Mouse (Mus musculus) forebrain, embryonic 10.5 days (tissue): ENCODE results near the gene Mia3. TPM values are rescaled to one million over a fixed set of nuclear protein-coding genes. Genes with fewer than 3 reads are reported as not detected.
"Not testable (repeated sequence)": the region's sequence is repeated elsewhere in the genome, so short reads cannot be mapped to it uniquely, and the experiment has no call there.

Experiments used
- DNase-seq: peaks from one replicate; pipeline ENCODE4 v3.0.0-alpha.2; 2017; ENCODE audit warnings: low spot score; ENCODE audit errors: extremely low spot score
- H3K27ac ChIP-seq: fragments of 300-500 bp; sonication (generic); 2 replicates; pipeline ENCODE4 v1.5.1; 2016; ENCODE audit warnings: mild to moderate bottlenecking
- H3K27me3 ChIP-seq: fragments of 300-500 bp; sonication (generic); 2 replicates; pipeline ENCODE4 v1.6.1; 2016; ENCODE audit warnings: mild to moderate bottlenecking; ENCODE audit not compliant: poor library complexity, severe bottlenecking
- H3K36me3 ChIP-seq: fragments of 300-500 bp; sonication (generic); replicated peaks from 2 replicates; pipeline ENCODE4 v1.6.1; 2016; ENCODE audit warnings: mild to moderate bottlenecking, moderate library complexity
- H3K4me1 ChIP-seq: fragments of 300-500 bp; sonication (generic); 2 replicates; pipeline ENCODE4 v1.6.1; 2016
- H3K4me3 ChIP-seq: fragments of 300-500 bp; sonication (generic); 2 replicates; pipeline ENCODE4 v1.5.1; 2016; ENCODE audit warnings: mild to moderate bottlenecking, moderate library complexity
- H3K9me3 ChIP-seq: fragments of 300-500 bp; sonication (generic); 2 replicates; pipeline ENCODE4 v1.6.1; 2016; ENCODE audit warnings: mild to moderate bottlenecking, moderate library complexity
- WGBS: fragments of 180-500 bp; shearing (Covaris S2); methylation state at CpG from one replicate; pipeline ENCODE4 v1.1.7; 2016; 5-methylcytosine and 5-hydroxymethylcytosine counted together
- polyA plus RNA-seq: library from polyadenylated mRNA; unstranded; fragments of >200 nt; fragmentation: Nextera tagmentation; extraction: Ambion mirVana; gene quantifications from 2 replicates; pipeline ENCODE4 v1.2.1, GENCODE M21; 2016

Gene Mia3
- polyA plus RNA-seq, 1 experiment from 2014 or later = 97.9 TPM

DNA sequence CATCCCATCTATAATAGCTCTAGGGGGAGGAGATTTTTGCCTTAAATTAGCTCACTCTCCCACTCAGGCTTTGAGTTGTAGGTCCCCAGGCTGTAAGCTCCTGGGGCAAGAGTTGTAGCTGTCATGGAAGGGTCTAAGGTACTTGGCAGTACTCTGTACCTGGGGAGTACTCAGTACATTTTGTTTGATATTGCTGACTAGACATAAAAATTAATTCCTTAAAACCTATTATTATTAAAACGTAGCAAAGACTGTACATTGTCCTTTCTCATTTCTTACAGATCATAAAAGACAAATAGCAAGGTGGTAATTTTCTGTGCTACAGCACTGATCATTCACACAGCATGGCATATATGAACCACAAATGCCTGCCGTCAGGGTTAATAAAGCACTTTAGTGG is 45.4 kb downstream of the Mia3 start:
- 92% methylated on average over 2 of the region's 2 CpGs for WGBS
- H3K9me3 ChIP-seq = 0 out of 2 replicates have a peak, but pooled peaks cover 4% of the 10 kb centered on the region
- DNase-seq = no peak
- no peak overlapping the region for H3K27ac ChIP-seq
- H3K27me3 ChIP-seq = no peaks in the 10 kb centered on the region
- H3K4me3 ChIP-seq = no peak overlapping the region
- H3K4me1 ChIP-seq = no peaks in the 10 kb centered on the region
- peaks cover 97% of the 10 kb centered on the region for H3K36me3 ChIP-seq

DNA sequence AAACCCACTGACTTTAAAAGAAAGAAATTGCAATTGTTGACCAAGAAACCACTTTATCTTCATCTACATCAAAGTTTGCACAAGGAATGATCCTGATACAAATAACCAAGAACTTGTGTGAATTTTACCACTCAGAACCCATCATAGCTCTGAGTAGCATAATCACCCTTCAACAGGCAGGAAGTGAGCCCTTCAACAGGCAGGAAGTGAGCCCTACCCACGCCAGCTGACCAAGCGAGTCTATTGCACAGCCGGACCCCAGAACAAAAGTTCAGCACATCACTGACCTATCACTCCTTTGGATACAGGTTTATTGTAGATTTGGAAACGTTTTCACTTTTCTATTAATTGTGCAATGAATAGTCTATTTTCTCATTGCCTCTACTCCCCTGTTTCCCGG is 46.9 kb downstream of the Mia3 start:
- WGBS = 93% methylated on average over 5 of the region's 5 CpGs
- H3K9me3 ChIP-seq, DNase-seq, H3K27me3 ChIP-seq, H3K27ac ChIP-seq, H3K4me3 ChIP-seq, H3K4me1 ChIP-seq: not testable (repeated sequence)
- H3K36me3 ChIP-seq = peaks cover 94% of the 10 kb centered on the region

DNA sequence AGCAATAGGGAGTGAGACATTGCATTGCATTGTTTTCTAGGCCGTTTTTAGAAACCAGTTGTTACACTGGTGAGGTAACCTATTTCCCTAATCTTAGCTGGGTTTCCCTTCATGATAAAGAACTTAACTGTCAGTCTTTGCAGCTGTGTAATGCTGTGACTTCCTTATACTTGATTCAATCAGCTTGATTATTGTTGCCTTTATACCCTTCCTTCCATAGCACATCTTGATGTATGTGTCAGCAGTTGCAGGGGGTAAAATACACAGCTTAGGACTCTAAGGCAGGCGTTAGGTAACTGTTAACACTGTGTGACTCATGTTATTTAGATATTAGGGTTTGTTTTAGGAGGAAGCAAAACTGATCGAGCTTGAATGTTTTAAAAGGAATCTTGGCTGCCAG is 48.6 kb downstream of the Mia3 start:
- no peak for DNase-seq
- Histone ChIP-seq H3K27me3 (no peaks in the 10 kb centered on the region), H3K9me3 (0 out of 2 replicates have a peak, but pooled peaks cover 4% of the 10 kb centered on the region), H3K36me3 (peaks cover 94% of the 10 kb centered on the region), H3K4me3 (no peak overlapping the region), H3K4me1 (no peaks in the 10 kb centered on the region), H3K27ac (no peak overlapping the region)
- 90% methylated on average over 3 of the region's 3 CpGs for WGBS

DNA sequence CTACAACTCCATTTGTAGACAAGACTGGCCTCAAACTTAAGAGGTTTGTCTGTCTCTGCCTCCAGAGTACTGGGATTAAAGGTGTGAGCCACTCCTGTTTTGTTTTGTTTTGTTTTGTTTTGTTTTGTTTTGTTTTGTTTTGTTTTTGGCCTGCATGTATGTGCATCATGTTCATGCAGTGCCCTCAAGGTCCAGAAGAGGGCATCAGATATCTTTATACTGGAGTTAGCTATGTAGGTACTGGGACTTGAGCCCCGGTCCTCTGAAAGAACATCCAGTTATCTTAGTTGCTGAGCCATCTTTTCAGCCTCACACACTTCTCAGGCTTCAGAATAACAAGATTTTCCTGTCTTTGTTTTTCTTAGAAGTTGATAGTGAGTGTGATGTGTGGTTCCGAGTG is 53.6 kb downstream of the Mia3 start:
- Histone ChIP-seq H3K4me3 (no peak overlapping the region), H3K4me1 (no peaks in the 10 kb centered on the region), H3K27me3 (no peaks in the 10 kb centered on the region), H3K36me3 (peaks cover 84% of the 10 kb centered on the region), H3K27ac (no peak overlapping the region), H3K9me3 (no peaks in the 10 kb centered on the region)
- 91% methylated on average over 2 of the region's 2 CpGs for whole genome bisulfite sequencing
- no peak for DNase-seq

DNA sequence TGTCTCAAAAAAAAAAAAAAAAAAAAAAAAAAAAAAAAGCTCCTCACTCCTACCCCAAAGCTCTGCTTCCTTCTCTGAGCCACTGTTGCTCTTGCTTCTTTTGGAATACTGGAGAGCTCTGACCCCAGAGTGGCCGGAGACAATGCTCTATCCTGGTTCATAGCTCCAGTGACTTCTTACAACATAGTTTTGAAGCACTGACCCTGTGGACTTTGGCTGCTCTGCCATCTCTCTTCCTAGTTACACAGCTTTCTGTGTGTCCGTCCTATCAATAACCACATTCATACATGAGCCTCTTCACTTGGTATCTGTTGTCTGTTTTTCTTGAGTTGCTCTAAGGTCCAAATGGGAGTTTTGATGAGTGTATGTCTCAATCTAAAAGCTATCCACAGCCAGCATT is 57.3 kb downstream of the Mia3 start:
- no peak for DNase-seq
- H3K27ac ChIP-seq = no peak overlapping the region
- H3K9me3 ChIP-seq = no peaks in the 10 kb centered on the region
- no peaks in the 10 kb centered on the region for H3K27me3 ChIP-seq
- peaks cover 82% of the 10 kb centered on the region for H3K36me3 ChIP-seq
- H3K4me3 ChIP-seq = no peak overlapping the region
- H3K4me1 ChIP-seq = no peaks in the 10 kb centered on the region
- 91% methylated on average over 2 of the region's 2 CpGs for WGBS

DNA sequence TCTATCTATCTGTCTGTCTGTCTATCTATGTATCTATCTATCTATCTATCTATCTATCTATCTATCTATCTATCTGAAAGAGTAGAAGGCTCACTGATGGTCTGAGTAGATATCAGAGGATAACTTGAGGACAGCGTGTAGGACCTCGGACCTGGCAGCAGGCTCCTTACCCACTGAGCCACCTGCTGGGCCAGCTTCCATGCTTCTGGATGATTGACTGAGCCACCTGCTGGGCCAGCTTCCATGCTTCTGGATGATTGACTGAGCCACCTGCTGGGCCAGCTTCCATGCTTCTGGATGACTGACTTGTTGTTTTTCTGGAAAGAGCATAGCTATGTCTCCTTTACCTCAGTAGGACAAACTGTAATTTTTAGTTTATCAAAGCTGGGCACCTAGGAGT is 59.8 kb downstream of the Mia3 start:
- WGBS = 79% methylated on average over 2 of the region's 2 CpGs
- not testable (repeated sequence) for H3K4me3 ChIP-seq
- H3K36me3 ChIP-seq = peaks cover 57% of the 10 kb centered on the region

DNA sequence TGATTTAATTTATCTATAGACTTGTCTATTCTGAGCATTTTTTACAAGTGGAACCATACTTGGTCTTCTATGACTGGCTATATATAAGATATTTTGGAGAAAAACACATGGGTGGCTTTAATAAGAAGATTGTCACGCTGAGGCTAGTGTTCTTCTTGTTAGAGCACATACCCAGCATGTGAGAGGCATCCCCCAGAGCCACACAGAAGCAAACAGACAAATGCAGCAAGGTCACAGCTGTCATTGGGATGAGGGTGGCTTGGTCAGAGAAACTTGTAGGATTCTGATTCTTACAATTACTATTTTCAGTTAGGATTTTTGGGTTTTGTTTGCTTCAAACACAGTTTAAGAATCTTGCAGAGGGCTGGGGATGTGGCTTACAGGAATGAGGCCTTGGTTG is 60.9 kb downstream of the Mia3 start:
- no peak for DNase-seq
- no peak overlapping the region for H3K4me3 ChIP-seq
- no peaks in the 10 kb centered on the region for H3K4me1 ChIP-seq
- peaks cover 46% of the 10 kb centered on the region for H3K36me3 ChIP-seq
- H3K27me3 ChIP-seq = no peaks in the 10 kb centered on the region
- no peaks in the 10 kb centered on the region for H3K9me3 ChIP-seq
- no peak overlapping the region for H3K27ac ChIP-seq
- WGBS = 100% methylated on average over 1 of the region's 1 CpGs

More for the DNA sequence above, 59.8 kb downstream of the Mia3 start:
- H3K27ac ChIP-seq, DNase-seq, H3K4me1 ChIP-seq, H3K27me3 ChIP-seq, H3K9me3 ChIP-seq: not testable (repeated sequence)

DNA sequence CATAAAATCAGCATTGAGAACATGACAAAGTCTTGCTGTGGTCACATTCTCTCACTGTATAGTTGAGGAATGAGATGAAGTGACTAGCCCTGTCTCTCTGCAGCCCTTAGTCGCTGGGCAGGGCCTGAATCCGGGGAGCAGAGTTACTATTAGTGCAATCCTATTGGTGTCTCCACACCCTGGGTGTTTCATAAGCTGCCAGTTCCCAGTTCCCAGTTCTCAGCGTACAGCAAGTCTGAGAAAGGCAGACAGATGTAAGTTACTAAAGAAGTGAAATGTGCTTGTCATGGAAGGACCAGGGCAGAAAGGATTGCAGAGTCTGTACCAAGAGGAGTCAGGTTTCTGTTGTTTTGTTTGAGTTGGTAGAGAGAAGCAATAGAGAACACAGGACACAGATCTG is 61.8 kb downstream of the Mia3 start:
- WGBS = 86% methylated on average over 3 of the region's 3 CpGs
- Histone ChIP-seq H3K4me3 (no peak overlapping the region), H3K9me3 (no peaks in the 10 kb centered on the region), H3K36me3 (peaks cover 41% of the 10 kb centered on the region), H3K4me1 (no peaks in the 10 kb centered on the region), H3K27me3 (no peaks in the 10 kb centered on the region), H3K27ac (no peak overlapping the region)
- no peak for DNase-seq

DNA sequence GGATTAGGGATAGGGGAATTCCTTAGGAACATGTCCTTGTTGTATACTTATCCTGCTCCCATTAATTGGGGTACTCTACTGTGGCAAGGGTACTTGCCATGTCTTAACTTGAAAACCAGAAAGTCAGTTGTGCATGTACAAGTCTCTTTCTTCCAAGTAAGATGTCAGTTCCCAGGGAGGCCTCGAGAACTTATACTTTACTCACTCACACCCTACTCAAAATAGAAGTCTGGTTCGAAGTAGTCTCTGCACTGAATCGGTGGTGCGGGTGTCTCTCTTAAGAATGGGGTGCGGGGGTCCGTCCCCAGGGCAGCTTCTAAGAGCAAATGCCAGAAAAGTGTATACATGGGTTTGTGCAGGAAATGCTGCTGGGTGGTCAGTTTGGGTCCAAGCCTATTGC is 70.2 kb downstream of the Mia3 start:
- 88% methylated on average over 6 of the region's 6 CpGs for WGBS
- no peaks in the 10 kb centered on the region for H3K36me3 ChIP-seq
- peak; percentile 100 for DNase-seq
- peaks cover 4% of the 10 kb centered on the region; the same call in 1 of the 2 replicates for H3K4me1 ChIP-seq
- no peaks in the 10 kb centered on the region for H3K27me3 ChIP-seq
- H3K4me3 ChIP-seq = no peak overlapping the region
- no peak overlapping the region for H3K27ac ChIP-seq
- H3K9me3 ChIP-seq = no peaks in the 10 kb centered on the region

DNA sequence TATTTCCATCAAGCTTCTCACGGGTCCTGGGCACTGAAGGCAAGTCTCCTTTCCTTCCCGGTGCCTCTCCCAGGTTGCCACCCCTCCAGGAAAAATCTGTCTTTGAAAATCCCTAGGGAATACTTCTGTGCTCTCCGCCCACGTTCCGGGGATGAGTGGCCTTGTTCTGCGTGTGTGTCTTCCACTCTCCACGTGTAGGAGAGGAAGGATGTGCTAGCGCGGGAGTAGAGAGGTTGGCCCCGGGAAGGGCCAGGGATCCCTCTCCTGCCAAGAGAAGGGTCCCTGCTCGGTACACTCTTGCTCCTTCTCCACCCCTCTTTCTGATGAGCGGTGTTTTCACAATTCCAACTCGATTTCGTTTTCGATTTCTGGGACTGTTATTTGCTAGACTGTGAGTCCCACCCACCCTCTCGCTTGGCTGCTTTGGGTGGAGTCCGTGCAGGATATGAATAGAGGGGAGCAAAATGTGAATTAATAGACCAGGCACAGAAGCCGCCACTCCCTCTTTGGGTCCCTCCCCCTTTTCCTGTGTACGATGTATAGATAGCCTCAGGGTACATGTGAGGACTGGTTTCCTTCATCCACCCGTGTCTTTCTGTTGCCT is 71.4 kb downstream of the Mia3 start:
- under 1% methylated on average over 20 of the region's 20 CpGs for WGBS
- Histone ChIP-seq H3K36me3 (peaks cover 9% of the 10 kb centered on the region), H3K9me3 (no peaks in the 10 kb centered on the region), H3K4me3 (peak overlapping the region; percentile 57), H3K4me1 (peaks cover 4% of the 10 kb centered on the region; the same call in 1 of the 2 replicates), H3K27me3 (no peaks in the 10 kb centered on the region), H3K27ac (peak overlapping the region; percentile 84)
- DNase-seq = peak; percentile 46

DNA sequence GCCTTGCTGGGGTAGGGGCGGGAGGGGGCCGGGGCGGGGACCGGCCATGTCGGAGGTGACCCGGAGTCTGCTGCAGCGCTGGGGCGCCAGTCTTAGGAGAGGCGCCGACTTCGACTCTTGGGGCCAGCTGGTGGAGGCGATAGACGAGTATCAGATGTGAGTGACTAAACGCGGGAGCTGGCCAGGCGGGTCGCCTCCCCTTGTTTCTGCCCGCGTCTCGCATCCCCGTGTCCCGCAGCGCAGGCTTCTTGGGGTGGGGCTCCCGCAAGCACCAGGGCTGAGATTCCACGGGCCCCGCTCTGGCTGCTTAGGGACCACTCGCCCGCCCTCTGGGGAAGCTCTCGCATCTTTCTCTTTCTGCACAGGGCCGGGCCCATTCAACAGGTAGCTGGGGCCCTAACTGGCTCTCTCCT is 71.9 kb downstream of the Mia3 start:
- 2% methylated on average over 30 of the region's 30 CpGs for WGBS
- Histone ChIP-seq H3K27me3 (no peaks in the 10 kb centered on the region), H3K27ac (peak overlapping the region; percentile 84), H3K9me3 (no peaks in the 10 kb centered on the region), H3K36me3 (peaks cover 13% of the 10 kb centered on the region), H3K4me1 (peaks cover 4% of the 10 kb centered on the region; the same call in 1 of the 2 replicates), H3K4me3 (peak overlapping the region; percentile 57)
- DNase-seq = peak; percentile 73

DNA sequence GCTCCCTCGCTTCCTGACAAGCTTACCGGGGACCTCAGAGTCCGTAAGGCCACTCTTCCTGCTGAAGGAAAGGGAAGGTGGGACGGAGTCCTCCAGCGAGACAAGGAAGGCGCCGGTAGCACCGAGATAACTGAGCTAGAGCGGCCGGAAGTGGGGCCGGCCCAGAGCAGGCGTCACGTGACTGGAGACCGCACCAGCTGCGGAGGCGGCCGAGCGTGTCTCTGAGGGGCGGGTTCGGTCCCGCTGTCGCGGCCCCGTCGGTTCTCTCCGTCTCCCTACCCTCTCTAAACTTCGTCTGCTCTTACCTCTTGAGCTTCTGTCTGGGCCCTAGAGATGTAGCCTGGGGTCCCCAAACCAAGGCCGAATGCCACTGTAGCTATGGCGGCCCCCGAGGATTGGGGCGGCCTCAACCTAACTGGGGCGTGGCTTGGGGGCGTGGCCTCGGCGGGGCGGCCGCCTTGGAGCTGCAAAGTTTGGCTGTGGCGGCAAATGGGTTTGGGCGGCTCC is 72.4 kb downstream of the Mia3 start, which contains the start of gene Brox:
Gene Brox, minus strand, starts transcription at position 393 of the 507 bp plus-strand sequence.
- Histone ChIP-seq H3K4me1 (peaks cover 4% of the 10 kb centered on the region; the same call in 1 of the 2 replicates), H3K27ac (peak within 1 kb of the TSS; percentile 84), H3K9me3 (no peaks in the 10 kb centered on the region), H3K4me3 (peak within 1 kb of the TSS; percentile 57), H3K27me3 (no peaks in the 10 kb centered on the region), H3K36me3 (peaks cover 19% of the 10 kb centered on the region)
- WGBS = 0% methylated on average over 39 of the region's 39 CpGs
- DNase-seq = peak; percentile 94

DNA sequence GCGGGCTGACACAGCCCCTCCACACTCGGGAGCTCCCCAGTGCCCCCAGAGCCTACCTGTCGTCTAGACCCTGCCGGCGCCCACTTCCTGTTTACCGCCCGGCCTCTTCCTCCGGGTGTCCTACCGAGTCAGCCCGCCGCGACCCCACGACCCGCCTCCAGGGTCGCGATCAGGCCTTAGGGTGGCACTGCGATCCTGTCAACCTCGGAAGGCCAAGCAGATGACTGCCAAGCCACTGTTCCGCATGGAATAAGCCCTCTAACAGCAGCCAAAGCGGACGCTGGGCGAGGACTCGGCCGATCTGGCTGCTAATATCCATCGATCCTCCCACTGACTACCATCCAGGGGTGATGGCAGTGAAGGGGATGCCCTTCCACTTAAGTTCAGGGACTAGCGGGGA is 72.9 kb downstream of the Mia3 start, which contains the start of gene Aida:
Gene Aida, plus strand, starts transcription at position 126 of the 400 bp plus-strand sequence.
- WGBS = under 1% methylated on average over 26 of the region's 26 CpGs
- Histone ChIP-seq H3K27ac (peak within 1 kb of the TSS; percentile 84), H3K4me3 (peak within 1 kb of the TSS; percentile 57), H3K27me3 (no peaks in the 10 kb centered on the region), H3K36me3 (peaks cover 24% of the 10 kb centered on the region), H3K9me3 (no peaks in the 10 kb centered on the region), H3K4me1 (peaks cover 4% of the 10 kb centered on the region; the same call in 1 of the 2 replicates)
- no peak for DNase-seq
